Mouse (Mus musculus): ENCODE measurements around the gene Nudt7.

The Nudt7 gene

GRCm38 (mm10) chr8:114133510-114134362, at the start of gene Nudt7:
Gene Nudt7 (plus strand): TSS chr8:114133557.
- peak; percentile 86 to 89 for DNase-seq (ENCODE audit: low spot score in 2 of 2)

DNA sequence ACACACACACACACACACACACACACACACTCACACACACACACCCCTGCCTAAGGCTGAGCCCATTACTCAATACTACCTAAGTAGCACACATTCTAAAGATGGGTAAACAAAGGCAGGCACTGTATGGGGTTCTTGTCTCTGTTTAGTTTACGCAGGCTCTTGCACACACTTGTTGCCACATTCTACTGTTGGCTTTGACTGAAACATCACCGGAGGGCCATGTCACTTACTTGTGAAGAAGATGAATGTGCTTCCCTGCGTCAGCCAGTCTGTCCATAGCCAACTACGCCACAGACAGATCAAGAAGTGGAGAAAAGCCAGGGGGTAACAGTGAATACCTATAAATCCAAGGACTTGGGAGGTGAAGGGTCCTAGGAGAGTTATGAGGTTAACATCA, 45.4 kb upstream of the Nudt7 start:
- DNase-seq (ENCODE audit: low spot score in 2 of 2) = no peak

GRCm38 (mm10) chr8:114090736-114091135, 42.6 kb upstream of the Nudt7 start:
- DNase-seq (ENCODE audit: low spot score in 2 of 2) = no peak

- DNase-seq (ENCODE audit: low spot score in 2 of 2) = no peak
Measured at GRCm38 (mm10) chr8:114093321-114093720, 40.0 kb upstream of the Nudt7 start.

GRCm38 (mm10) chr8:114094526-114094925, 38.8 kb upstream of the Nudt7 start:
- DNase-seq (ENCODE audit: low spot score in 2 of 2) = no peak

DNA sequence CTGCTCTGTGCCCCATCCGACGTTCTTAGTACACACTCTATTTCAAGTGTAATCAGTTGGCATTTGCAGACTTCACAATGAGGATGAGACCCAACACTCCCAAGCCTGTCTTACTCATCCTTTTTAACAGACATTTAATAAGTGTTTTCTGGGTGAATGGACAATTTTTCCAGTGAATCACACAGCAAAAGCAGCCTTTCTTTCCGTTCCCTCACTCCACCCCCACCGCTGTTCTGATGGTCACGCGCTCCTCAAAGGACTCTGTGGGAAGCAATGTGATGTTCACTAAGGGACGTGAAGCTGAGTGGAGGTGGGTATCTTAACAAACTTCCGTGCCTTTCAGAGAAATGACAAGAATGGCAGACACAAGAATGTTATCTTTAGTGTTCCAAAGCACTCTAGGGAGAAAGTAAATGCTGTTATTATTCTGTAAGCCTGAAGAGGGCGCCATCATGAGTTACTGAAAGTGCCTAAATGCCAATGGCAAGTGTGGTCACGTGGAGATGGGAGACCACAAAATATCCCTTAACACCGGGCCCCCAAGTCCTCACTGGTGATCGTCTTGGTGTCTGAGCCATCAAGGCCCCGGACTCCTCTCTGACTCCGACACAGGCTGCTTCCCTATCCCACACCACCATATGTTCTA, 32.7 kb upstream of the Nudt7 start:
- DNase-seq (ENCODE audit: low spot score in 2 of 2) = no peak

DNA sequence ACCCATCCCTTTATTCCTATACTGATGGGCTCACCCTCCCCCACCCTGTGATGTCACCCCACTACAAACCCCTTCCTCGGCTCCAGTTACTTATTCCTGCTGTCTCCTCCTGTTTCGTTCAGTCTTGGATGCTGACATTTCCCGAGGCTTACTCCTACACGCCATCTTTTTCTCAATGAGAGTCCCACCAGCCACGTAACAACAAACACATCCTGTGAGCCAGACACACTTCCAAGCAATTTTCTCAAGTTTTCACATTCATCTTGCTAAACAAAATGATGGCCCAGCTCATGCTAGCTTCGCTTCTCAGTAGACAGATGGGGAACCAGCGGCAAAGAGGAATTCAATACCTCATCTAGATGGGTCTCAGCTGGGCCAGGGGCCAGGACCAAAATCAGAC, 30.0 kb upstream of the Nudt7 start:
- no peak for DNase-seq (ENCODE audit: low spot score in 2 of 2)

GRCm38 (mm10) chr8:114105971-114106370, 27.4 kb upstream of the Nudt7 start:
- no peak for DNase-seq (ENCODE audit: low spot score in 2 of 2)

- DNase-seq (ENCODE audit: low spot score in 2 of 2) = no peak
Measured at GRCm38 (mm10) chr8:114109365-114110140, 23.8 kb upstream of the Nudt7 start.

GRCm38 (mm10) chr8:114115076-114115475, 18.3 kb upstream of the Nudt7 start:
- no peak for DNase-seq (ENCODE audit: low spot score in 2 of 2)

DNA sequence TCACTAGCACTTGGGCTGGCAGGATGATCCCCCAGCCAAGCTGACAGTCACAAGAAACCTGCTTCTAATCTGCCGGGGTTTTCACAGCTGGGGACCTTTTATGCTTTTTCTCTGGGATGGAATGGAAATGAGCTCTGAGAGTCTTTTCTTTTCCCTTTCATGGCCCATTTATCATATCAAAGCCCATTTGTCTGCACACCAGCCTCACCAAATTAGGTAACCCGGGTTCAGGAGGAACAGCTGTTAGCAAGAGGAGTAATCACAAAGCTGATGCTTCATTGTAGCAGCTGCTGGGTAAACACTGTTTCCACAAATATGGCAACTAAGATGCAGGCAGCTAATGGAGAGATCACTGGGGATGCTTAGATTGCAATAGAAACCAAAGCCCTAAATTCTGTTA, 17.3 kb upstream of the Nudt7 start:
- DNase-seq (ENCODE audit: low spot score in 2 of 2) = no peak

DNA sequence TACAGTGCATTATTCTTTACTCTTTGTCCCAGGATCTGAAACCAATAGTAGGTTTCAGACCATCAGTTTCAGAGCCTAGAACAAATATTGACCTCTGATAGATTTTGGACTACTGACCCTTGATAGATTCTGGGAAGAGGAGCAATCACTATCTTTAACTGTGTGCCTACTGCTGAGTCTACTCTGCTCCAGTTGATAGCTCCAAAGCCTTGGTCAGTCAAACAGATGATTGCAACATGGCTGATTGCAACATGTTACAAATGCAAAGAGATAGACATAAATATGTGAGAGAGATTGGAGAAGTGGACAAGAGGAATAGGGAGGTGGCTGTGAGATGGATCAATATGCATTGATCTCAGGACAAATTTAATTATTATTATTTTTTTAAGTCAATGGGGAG, 15.9 kb upstream of the Nudt7 start:
- DNase-seq (ENCODE audit: low spot score in 2 of 2) = no peak

GRCm38 (mm10) chr8:114121781-114122180, 11.6 kb upstream of the Nudt7 start:
- DNase-seq (ENCODE audit: low spot score in 2 of 2) = no peak

- no peak for DNase-seq (ENCODE audit: low spot score in 2 of 2)
Measured at GRCm38 (mm10) chr8:114123611-114124010, 9.7 kb upstream of the Nudt7 start.

GRCm38 (mm10) chr8:114124084-114124750, 9.1 kb upstream of the Nudt7 start:
- DNase-seq (ENCODE audit: low spot score in 2 of 2) = no peak

- no peak for DNase-seq (ENCODE audit: low spot score in 2 of 2)
Measured at GRCm38 (mm10) chr8:114130838-114131237, 2.5 kb upstream of the Nudt7 start.

GRCm38 (mm10) chr8:114131421-114131820, 1.9 kb upstream of the Nudt7 start:
- no peak for DNase-seq (ENCODE audit: low spot score in 2 of 2)

- DNase-seq (ENCODE audit: low spot score in 2 of 2) = no peak
Measured at GRCm38 (mm10) chr8:114133050-114133509, 277 bp upstream of the Nudt7 start.

- DNase-seq (ENCODE audit: low spot score in 2 of 2) = no peak
Measured at GRCm38 (mm10) chr8:114136750-114137149, 3.4 kb downstream of the Nudt7 start.

DNA sequence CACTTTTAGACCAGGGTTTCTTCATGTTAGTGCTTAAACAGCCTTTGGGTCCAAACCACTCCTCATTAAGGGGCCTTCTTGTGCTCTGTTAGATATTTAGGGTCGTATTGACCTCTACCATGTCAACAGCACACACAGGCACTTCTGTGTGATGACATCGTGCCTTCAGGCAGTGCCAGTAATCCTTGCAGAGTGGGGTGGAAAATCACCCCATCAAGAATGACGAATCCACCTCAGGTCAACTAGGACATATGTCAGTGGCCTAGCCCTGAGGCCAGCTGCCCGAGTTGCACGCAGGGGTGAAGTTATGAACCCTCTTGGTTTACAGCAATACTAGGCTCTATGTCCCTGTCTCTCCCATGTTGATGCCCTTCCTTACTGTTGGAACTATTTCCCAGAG, 3.8 kb downstream of the Nudt7 start:
- no peak for DNase-seq (ENCODE audit: low spot score in 2 of 2)

DNA sequence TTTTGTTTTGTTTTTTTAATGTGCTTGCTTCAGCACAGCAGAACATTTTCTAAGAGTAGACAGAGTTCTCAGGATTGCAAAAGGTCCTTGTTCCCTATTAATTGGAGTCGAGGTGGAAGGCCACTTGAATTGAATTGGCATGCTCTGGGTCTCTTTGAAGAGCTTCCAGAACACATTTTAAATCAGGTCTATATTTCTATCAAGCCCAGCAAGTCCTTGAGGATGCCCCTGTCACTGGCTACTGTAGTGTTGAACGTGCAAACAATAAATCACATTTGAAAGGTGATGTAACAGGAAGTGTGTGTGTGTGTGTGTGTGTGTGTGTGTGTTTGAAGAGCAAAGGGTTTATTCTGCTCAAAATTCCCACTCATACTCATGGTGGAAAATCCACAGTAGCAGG, 7.1 kb downstream of the Nudt7 start:
- no peak for DNase-seq (ENCODE audit: low spot score in 2 of 2)

DNA sequence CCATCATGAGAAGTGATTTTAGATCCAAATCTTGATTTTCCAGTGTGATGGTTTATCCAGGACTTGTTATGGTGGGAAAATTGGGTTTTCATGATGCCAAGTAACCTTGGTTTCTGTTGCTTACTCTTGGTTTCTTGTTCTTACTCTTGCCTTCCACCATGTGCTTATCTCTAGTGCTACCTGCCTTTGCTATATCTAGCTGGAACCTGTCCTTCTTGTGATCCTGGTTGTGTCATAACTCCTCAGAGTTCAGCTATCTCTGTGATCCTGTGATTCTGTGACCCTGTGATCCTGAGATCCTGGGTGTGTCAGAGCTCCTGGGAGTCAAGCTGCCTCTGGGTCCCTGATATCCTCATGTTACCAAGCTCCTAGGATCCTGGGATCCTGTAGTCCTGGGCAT, 8.8 kb downstream of the Nudt7 start:
- DNase-seq (ENCODE audit: low spot score in 2 of 2) = no peak
